Mouse (Mus musculus) small intestine, adult 2 months (tissue): ENCODE results near the gene Ppm1l.

Source experiments
- CTCF ChIP-seq: fragments of 200-500 bp; IDR thresholded peaks from 2 replicates; pipeline ENCODE4 v1.5.1; 2012; ENCODE audit warnings: low read depth, mild to moderate bottlenecking, control low read depth, inconsistent platforms, low read length, moderate library complexity, mixed read lengths; ENCODE audit not compliant: insufficient replicate concordance, insufficient read length; ENCODE audit errors: extremely low read depth
- POLR2A ChIP-seq: fragments of 200-500 bp; IDR thresholded peaks from 2 replicates; pipeline ENCODE4 v1.6.1; 2012; ENCODE audit warnings: low read depth, mild to moderate bottlenecking, control low read depth, inconsistent platforms, low read length, moderate library complexity

- no peak for TF ChIP-seq CTCF
- TF ChIP-seq POLR2A, result no peak
These were observed 290.3 kb downstream of the Ppm1l start for GRCm38 (mm10) chr3:69606923-69607322.
